Mouse (Mus musculus) small intestine, adult 2 months (tissue): Measurements from ENCODE around the gene 1700042G07Rik. TPM values are rescaled to one million over a fixed set of nuclear protein-coding genes. Genes with fewer than 3 reads are reported as not detected.
"Not testable (repeated sequence)": the region's sequence is repeated elsewhere in the genome, so short reads cannot be mapped to it uniquely, and the experiment has no call there.

ENCODE experiments used
- H3K27ac ChIP-seq: fragments of 200-500 bp; 2 replicates; pipeline ENCODE4 v1.5.1; 2012; ENCODE audit warnings: low read depth, low read length, control low read depth, inconsistent platforms; ENCODE audit not compliant: insufficient read depth
- H3K27me3 ChIP-seq: fragments of 200-500 bp; 2 replicates; pipeline ENCODE4 v1.6.1; 2012; ENCODE audit warnings: mild to moderate bottlenecking, moderate library complexity, low read length, inconsistent platforms; ENCODE audit not compliant: control insufficient read depth, insufficient read depth
- H3K36me3 ChIP-seq: fragments of 200-500 bp; 2 replicates; pipeline ENCODE4 v1.6.1; 2012; ENCODE audit warnings: mild to moderate bottlenecking, low read length, control low read depth, inconsistent platforms; ENCODE audit not compliant: control insufficient read depth, insufficient read depth
- H3K4me1 ChIP-seq: fragments of 200-500 bp; 2 replicates; pipeline ENCODE4 v1.6.1; 2012; ENCODE audit warnings: low read length, inconsistent platforms, mixed read lengths; ENCODE audit not compliant: control insufficient read depth, insufficient read depth, insufficient read length
- H3K4me3 ChIP-seq: fragments of 200-500 bp; 2 replicates; pipeline ENCODE4 v1.5.1; 2012; ENCODE audit warnings: low read depth, mild to moderate bottlenecking, control low read depth, inconsistent platforms, low read length, moderate library complexity
- CTCF ChIP-seq: fragments of 200-500 bp; IDR thresholded peaks from 2 replicates; pipeline ENCODE4 v1.5.1; 2012; ENCODE audit warnings: low read depth, mild to moderate bottlenecking, control low read depth, inconsistent platforms, low read length, moderate library complexity, mixed read lengths; ENCODE audit not compliant: insufficient replicate concordance, insufficient read length; ENCODE audit errors: extremely low read depth
- POLR2A ChIP-seq: fragments of 200-500 bp; IDR thresholded peaks from 2 replicates; pipeline ENCODE4 v1.6.1; 2012; ENCODE audit warnings: low read depth, mild to moderate bottlenecking, control low read depth, inconsistent platforms, low read length, moderate library complexity
- WGBS: fragments of 180-500 bp; shearing (Covaris S2); methylation state at CpG from one replicate; pipeline ENCODE4 v1.1.7; 2018; 5-methylcytosine and 5-hydroxymethylcytosine counted together
- polyA plus RNA-seq: library from polyadenylated mRNA; depleted of rRNA; stranded (reverse); fragments of >200 nt; gene quantifications from 2 replicates; pipeline ENCODE4 v1.2.3, GENCODE M21; 2012

Gene 1700042G07Rik
- polyA plus RNA-seq, 1 experiment, result not detected

- Histone ChIP-seq H3K4me1 (no peaks in the 10 kb centered on the region), H3K27ac (no peak overlapping the region), H3K36me3 (no peaks in the 10 kb centered on the region), H3K4me3 (no peak overlapping the region), H3K27me3 (no peaks in the 10 kb centered on the region)
- TF ChIP-seq POLR2A, result no peak
- TF ChIP-seq CTCF, result no peak
- 94% methylated on average over 2 of the region's 2 CpGs for WGBS
These were observed 42.9 kb downstream of the 1700042G07Rik start for GRCm38 (mm10) chr4:116215895-116216605.

- TF ChIP-seq CTCF (no peak), POLR2A (no peak)
- 41% methylated on average over 2 of the region's 2 CpGs for WGBS
- H3K36me3 ChIP-seq, result no peaks in the 10 kb centered on the region
- H3K4me1 ChIP-seq, result no peaks in the 10 kb centered on the region
- H3K4me3 ChIP-seq, result no peak overlapping the region
- H3K27ac ChIP-seq, result no peak overlapping the region
- no peaks in the 10 kb centered on the region for H3K27me3 ChIP-seq
These were observed 43.9 kb downstream of the 1700042G07Rik start for GRCm38 (mm10) chr4:116217046-116217445.

GRCm38 (mm10) chr4:116217661-116218060 lies 44.5 kb downstream of the 1700042G07Rik start:
- H3K27ac ChIP-seq, H3K4me3 ChIP-seq, H3K4me1 ChIP-seq, H3K27me3 ChIP-seq, H3K36me3 ChIP-seq: not testable (repeated sequence)
- WGBS, result 75% methylated on average over 1 of the region's 1 CpGs

GRCm38 (mm10) chr4:116219056-116219455 lies 45.9 kb downstream of the 1700042G07Rik start:
- Histone ChIP-seq H3K4me1 (no peaks in the 10 kb centered on the region), H3K36me3 (no peaks in the 10 kb centered on the region), H3K27ac (no peak overlapping the region), H3K27me3 (no peaks in the 10 kb centered on the region), H3K4me3 (no peak overlapping the region)
- TF ChIP-seq POLR2A, result no peak
- no peak for TF ChIP-seq CTCF
- WGBS, result 95% methylated on average over 1 of the region's 1 CpGs

GRCm38 (mm10) chr4:116220071-116220650 lies 47.0 kb downstream of the 1700042G07Rik start:
- WGBS, result 28% methylated on average over 6 of the region's 6 CpGs
- Histone ChIP-seq H3K36me3 (no peaks in the 10 kb centered on the region), H3K4me3 (peak overlapping the region; percentile 81; the same call in 1 of the 2 replicates), H3K4me1 (no peaks in the 10 kb centered on the region), H3K27me3 (no peaks in the 10 kb centered on the region), H3K27ac (no peak overlapping the region)
- TF ChIP-seq POLR2A, result no peak
- TF ChIP-seq CTCF, result no peak

- TF ChIP-seq CTCF, result no peak
- TF ChIP-seq POLR2A, result peak; percentile 78; the same call in 1 of the 2 replicates
- Histone ChIP-seq H3K36me3 (no peaks in the 10 kb centered on the region), H3K4me1 (no peaks in the 10 kb centered on the region), H3K4me3 (peak overlapping the region; percentile 81), H3K27me3 (no peaks in the 10 kb centered on the region), H3K27ac (peak overlapping the region; percentile 87)
- WGBS, result under 1% methylated on average over 25 of the region's 26 CpGs
These were observed 47.6 kb downstream of the 1700042G07Rik start for GRCm38 (mm10) chr4:116220780-116221139.

- no peaks in the 10 kb centered on the region for H3K36me3 ChIP-seq
- under 1% methylated on average over 53 of the region's 53 CpGs for WGBS
These were observed 48.1 kb downstream of the 1700042G07Rik start, which contains the start of gene Pik3r3 for GRCm38 (mm10) chr4:116221140-116221851. TSS of gene Pik3r3 (plus strand) at chr4:116221618.

More at GRCm38 (mm10) chr4:116221140-116221851, 48.1 kb downstream of the 1700042G07Rik start, which contains the start of gene Pik3r3:
- Histone ChIP-seq H3K27ac (peak within 1 kb of the TSS; percentile 96), H3K4me3 (peak within 1 kb of the TSS; percentile 87), H3K27me3 (no peaks in the 10 kb centered on the region), H3K4me1 (no peaks in the 10 kb centered on the region)
- TF ChIP-seq CTCF, result 0 out of 2 replicates have a peak, but pooled peaks have one; percentile 6
- TF ChIP-seq POLR2A, result peak; percentile 100
